Mouse (Mus musculus) E14TG2a.4 (cell line): ENCODE measurements around the gene Oma1.

Experiments
- H3K27me3 ChIP-seq: 2 replicates; pipeline ENCODE4 v1.6.1; 2014; ENCODE audit warnings: low read length, control low read depth; ENCODE audit not compliant: insufficient read depth
- H3K36me3 ChIP-seq: 2 replicates; pipeline ENCODE4 v1.6.1; 2014; ENCODE audit warnings: low read length, control low read depth; ENCODE audit not compliant: insufficient read depth
- H3K4me1 ChIP-seq: replicated peaks from 2 replicates; pipeline ENCODE4 v1.6.1; 2014; ENCODE audit warnings: low read depth, low read length, control low read depth
- H3K4me3 ChIP-seq: replicated peaks from 2 replicates; pipeline ENCODE4 v1.5.1; 2014; ENCODE audit warnings: mild to moderate bottlenecking, low read length
- H3K9me3 ChIP-seq: 2 replicates; pipeline ENCODE4 v1.6.1; 2014; ENCODE audit warnings: low read length, control low read depth
- CTCF ChIP-seq: conservative IDR thresholded peaks from 2 replicates; pipeline ENCODE4 v1.5.1; 2014; ENCODE audit warnings: low read length
- NANOG ChIP-seq: IDR thresholded peaks from 2 replicates; pipeline ENCODE4 v1.6.1; 2014; ENCODE audit warnings: borderline replicate concordance, low read length, mixed read lengths
- POU5F1 ChIP-seq: IDR thresholded peaks from 2 replicates; pipeline ENCODE4 v1.6.1; 2014; ENCODE audit warnings: low read length, borderline replicate concordance

Oma1 gene

DNA sequence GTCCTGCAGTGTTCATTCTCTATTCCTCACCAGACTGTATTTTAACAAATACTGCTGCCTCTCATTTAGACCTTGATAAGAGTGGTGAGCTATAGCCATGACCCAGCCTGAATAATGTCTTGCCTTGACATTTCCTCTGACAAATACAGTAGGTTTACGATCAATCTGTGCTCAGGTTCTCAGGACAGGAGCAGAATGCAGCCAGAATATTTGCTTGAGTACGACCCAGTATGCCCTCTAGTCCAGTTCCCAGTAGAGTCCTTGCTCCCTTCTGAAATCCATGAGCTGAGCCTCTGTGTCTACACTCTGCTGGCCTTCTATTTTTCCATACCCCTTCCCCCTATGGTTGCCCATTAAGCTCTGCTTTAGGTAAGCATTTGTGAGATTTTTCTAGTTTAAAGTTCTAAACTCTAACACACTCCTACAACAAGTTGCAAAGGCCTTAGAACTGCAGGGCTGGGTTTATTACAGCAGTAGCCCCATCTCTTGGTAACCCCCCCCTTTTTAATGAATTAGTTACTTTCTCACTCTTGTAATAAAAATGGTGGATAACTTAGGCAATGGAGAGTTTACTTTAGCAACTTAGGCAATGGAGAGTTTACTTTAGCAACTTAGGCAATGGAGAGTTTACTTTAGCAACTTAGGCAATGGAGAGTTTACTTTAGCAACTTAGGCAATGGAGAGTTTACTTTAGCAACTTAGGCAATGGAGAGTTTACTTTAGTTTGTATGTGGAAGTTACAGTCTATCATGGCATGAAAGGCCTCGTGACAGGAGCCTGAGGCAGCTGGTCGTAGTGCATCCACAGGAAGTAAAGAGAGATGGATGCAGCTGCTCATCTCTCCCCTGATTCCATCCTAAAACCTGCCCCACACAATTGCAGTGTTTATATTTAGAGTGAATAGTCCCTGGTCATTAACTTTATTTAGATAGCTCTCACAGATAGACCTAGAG, 72.5 kb downstream of the Oma1 start:
- TF ChIP-seq CTCF, result no peak
- TF ChIP-seq NANOG, result no peak
- no peak for TF ChIP-seq POU5F1
- Histone ChIP-seq H3K4me1 (no peaks in the 10 kb centered on the region), H3K9me3 (no peaks in the 10 kb centered on the region), H3K36me3 (no peaks in the 10 kb centered on the region), H3K27me3 (peaks cover 4% of the 10 kb centered on the region; the same call in 1 of the 2 replicates), H3K4me3 (no peak overlapping the region)

DNA sequence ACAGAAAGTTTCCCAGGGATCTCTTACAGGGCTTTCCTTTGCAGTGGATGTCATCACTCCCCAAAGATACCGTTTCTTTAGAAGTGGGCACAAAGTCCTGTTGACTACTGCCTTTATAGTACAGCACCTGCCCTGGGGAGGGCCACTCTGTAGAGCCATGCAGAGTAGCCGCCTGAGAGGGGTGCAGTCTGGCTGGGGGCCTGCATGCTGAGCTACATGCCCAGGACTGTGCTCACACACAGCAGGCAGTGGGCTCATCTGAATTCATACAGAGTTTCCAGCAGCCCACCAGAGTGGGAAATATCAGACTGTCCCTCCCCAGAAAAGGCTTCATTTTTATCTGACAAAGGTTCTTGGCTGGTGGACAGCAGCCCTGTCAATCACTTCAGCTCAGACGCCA, 73.7 kb downstream of the Oma1 start:
- no peak for TF ChIP-seq CTCF
- no peak for TF ChIP-seq POU5F1
- TF ChIP-seq NANOG, result no peak
- Histone ChIP-seq H3K36me3 (no peaks in the 10 kb centered on the region), H3K4me1 (no peaks in the 10 kb centered on the region), H3K27me3 (peaks cover 4% of the 10 kb centered on the region; the same call in 1 of the 2 replicates), H3K4me3 (no peak overlapping the region), H3K9me3 (no peaks in the 10 kb centered on the region)

- Histone ChIP-seq H3K27me3 (peaks cover 4% of the 10 kb centered on the region; the same call in 1 of the 2 replicates), H3K4me1 (no peaks in the 10 kb centered on the region), H3K36me3 (no peaks in the 10 kb centered on the region), H3K9me3 (no peaks in the 10 kb centered on the region), H3K4me3 (no peak overlapping the region)
- TF ChIP-seq NANOG (no peak), POU5F1 (no peak)
Measured at GRCm38 (mm10) chr4:103388530-103389178, 75.0 kb downstream of the Oma1 start.

GRCm38 (mm10) chr4:103389583-103389982, 76.0 kb downstream of the Oma1 start:
- Histone ChIP-seq H3K36me3 (no peaks in the 10 kb centered on the region), H3K27me3 (peaks cover 4% of the 10 kb centered on the region; the same call in 1 of the 2 replicates), H3K9me3 (no peaks in the 10 kb centered on the region), H3K4me3 (no peak overlapping the region), H3K4me1 (no peaks in the 10 kb centered on the region)
- TF ChIP-seq NANOG (no peak), POU5F1 (no peak), CTCF (no peak)

DNA sequence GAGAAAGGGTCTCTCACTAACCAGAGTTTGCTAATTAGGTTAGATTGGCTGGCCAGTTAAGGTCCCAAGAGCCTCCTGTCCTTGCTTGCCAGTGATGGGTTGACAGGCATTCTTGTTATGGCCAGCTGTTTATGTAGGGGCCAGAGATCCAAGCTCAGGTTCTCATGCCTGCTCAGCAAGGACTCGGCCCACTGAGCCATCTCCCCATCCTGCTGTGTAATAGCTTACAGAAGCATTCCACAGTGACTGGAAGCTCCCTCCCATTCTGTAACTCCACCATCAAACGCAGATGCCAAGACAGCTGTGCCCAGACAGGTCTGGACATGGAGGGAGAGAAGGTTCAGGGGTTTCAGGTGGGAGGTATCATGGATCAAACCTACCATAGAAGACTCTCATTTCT, 76.9 kb downstream of the Oma1 start:
- no peaks in the 10 kb centered on the region for H3K36me3 ChIP-seq
- peaks cover 2% of the 10 kb centered on the region; the same call in 1 of the 2 replicates for H3K4me1 ChIP-seq
- H3K9me3 ChIP-seq, result no peaks in the 10 kb centered on the region
- TF ChIP-seq NANOG (no peak), POU5F1 (no peak), CTCF (no peak)
- peaks cover 4% of the 10 kb centered on the region; the same call in 1 of the 2 replicates for H3K27me3 ChIP-seq
- no peak overlapping the region for H3K4me3 ChIP-seq

DNA sequence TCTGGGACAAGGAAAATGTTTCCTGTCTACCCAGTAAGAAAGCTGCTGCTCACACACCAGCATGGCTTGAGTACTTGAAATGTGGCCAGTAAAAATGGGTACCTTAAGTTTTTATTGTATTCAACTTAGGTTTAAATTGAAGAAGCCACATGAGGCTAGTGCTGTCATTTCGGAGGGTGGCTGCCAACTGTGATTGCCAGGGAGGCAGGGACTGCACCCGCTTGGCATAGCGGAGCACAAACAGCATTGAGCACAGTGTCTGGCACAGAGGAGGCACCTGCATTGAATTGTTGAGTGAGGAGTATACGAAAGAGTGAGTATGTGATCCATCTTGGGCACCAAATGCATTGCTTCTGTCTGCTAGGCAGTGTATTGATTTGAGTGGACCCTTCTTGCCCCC, 81.5 kb downstream of the Oma1 start:
- TF ChIP-seq POU5F1, result no peak
- Histone ChIP-seq H3K27me3 (no peaks in the 10 kb centered on the region), H3K4me3 (no peak overlapping the region)

DNA sequence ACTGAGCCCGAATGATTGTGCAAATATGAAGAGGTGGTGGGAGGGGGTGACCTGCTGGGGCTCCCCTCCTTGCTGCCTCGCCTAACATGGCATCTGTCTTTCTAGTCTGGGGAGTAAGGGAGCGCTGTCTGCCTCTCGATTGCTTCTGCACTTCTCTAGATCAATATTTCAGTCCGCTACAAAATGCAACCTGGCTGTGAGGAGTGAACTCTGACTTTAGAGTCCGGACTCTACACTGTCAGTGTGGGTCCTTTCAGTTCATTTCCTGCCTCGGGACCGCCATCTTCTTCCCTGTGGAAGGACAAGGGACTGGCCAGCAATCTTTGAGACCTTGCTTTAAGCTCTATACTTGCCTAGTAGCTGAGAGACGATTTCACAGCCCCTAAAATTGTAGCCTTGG, 82.3 kb downstream of the Oma1 start:
- Histone ChIP-seq H3K27me3 (no peaks in the 10 kb centered on the region), H3K36me3 (no peaks in the 10 kb centered on the region), H3K9me3 (no peaks in the 10 kb centered on the region; the same call in 1 of the 2 replicates), H3K4me1 (peaks cover 22% of the 10 kb centered on the region), H3K4me3 (no peak overlapping the region)
- TF ChIP-seq NANOG (no peak), CTCF (no peak), POU5F1 (no peak)

More for the DNA sequence above, 81.5 kb downstream of the Oma1 start:
- Histone ChIP-seq H3K4me1 (peaks cover 22% of the 10 kb centered on the region), H3K9me3 (no peaks in the 10 kb centered on the region), H3K36me3 (no peaks in the 10 kb centered on the region)

GRCm38 (mm10) chr4:103396876-103397275, 83.3 kb downstream of the Oma1 start:
- TF ChIP-seq NANOG (no peak), POU5F1 (no peak)
- Histone ChIP-seq H3K36me3 (no peaks in the 10 kb centered on the region), H3K9me3 (peaks cover 8% of the 10 kb centered on the region; the same call in 1 of the 2 replicates), H3K4me3 (no peak overlapping the region), H3K27me3 (no peaks in the 10 kb centered on the region), H3K4me1 (peaks cover 22% of the 10 kb centered on the region)
